Mouse (Mus musculus) ZHBTc4 (cell line): Measurements from ENCODE around the gene A930018P22Rik.

ENCODE experiments used
- DNase-seq: peaks from one replicate; pipeline ENCODE4 v3.0.0-alpha.2; 2011; ENCODE audit warnings: low read depth, low spot score

A930018P22Rik gene

DNA sequence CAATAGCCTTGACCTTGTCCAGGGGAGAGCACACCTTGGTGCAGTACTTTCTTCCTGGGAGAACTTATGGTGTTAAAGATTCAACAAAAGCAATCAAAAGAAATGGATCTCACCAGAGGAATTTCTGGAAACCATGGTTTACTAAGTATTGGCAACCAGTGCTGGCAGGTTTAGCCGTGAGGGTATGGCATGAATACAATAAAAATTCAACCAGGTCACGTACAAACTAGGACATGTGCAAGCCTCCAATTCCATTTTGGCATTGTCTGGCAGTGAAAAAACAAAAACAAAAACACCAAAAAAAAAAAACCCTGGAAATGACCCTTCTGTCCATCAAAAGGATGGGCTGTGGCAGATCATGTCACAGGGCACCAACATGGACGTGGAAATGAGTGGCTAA, 31.3 kb downstream of the A930018P22Rik start:
- DNase-seq: no peak

DNA sequence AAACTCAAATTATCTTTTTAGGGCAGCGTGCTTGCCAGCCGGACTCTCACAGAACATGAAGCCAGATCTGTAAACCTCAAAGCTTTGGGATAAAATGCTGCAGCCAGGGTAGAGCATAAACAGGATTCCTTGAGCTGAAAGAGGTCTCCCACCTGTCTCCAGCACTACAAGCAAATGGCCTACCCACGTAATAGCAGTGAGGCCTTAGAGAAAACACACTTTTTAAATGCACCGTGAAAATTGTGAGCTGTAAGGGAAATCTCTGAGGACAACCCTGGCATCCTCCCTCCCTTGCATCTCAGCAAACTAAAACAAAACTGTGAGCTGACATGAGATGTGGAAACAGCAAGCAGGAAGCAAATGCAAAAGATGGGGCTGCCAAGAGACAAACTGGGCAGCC, 35.3 kb downstream of the A930018P22Rik start:
- no peak for DNase-seq

DNA sequence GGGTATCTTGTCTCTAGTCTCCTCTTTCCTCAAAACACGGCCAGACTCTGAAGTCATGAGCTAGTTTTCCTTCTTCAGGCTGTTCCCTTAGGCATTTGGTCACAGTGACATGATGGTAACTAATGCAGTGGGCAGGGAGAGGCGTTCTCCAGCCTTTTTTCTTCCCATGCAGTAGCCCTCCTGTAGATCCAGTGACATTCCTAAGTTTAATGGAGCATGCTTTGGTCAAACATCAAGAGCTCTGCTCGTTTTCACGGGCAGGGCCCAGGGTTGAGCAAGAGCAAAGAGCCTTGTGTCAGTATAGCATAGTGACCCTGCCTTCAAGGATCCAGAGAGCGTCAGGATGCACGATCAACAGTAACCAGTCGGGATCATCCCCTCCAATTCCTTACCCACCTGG, 40.8 kb downstream of the A930018P22Rik start:
- DNase-seq: no peak

DNA sequence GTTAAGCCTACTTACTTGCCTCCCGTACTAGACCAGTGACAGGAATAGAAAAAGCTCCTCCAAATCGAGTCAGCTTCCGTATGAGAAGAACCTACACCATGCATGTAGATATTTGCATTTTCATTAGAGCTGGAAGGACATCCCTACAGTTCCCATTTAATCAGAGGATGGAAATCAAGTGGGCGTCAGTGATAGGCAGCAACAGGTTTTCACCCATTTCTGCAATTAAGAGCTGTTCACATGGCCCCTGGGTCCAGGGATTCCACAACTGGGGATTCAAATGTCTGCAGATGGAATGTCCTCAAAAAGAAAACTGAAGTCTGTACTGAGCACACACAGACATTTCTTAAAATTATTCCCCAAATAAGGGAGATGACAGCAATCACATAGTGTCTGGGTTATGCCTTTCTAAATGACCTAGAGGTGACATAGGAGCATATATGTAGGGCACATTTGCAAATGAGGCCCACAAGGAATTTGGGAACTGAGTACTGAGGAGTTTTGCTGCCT, 41.5 kb downstream of the A930018P22Rik start:
- no peak for DNase-seq

DNA sequence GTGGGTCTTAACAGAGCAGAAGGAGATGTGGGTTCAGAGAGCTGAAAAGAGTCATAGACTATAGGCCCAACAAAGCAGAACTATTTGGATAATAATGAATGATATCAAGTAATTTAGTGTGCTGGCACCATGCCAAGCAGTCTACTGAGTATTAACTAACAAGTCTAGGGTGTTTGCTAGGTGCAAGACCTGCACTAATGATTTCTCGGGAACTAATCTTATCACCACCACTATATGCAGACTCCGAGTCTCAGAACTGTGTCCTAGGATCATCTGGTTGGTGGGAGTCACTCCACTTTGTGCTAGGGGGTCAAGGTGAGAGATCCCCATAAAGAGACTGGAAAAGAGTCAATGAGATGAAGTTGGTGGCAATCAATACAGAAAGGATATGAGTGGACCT, 43.1 kb downstream of the A930018P22Rik start:
- no peak for DNase-seq

DNA sequence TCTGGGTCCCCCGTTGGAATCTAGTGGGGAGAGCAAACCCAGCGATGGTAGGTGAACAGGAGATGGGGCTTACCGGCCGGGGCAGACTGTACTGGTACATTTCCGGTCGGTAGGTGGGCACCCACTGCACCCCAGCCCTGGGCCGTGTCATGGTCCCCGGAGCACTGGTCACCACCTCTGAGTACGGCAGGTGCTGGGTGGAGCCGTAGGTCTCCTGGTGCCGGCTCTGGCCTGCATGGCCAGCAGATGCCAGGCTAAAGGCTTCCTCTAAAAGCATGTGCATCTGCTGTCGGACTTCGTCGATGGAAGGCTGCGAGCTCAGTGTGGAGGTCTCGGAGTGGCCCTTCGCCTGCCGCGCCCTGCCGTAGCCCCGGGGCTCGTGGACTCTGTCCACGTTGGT, 45.2 kb downstream of the A930018P22Rik start:
- DNase-seq: no peak

DNA sequence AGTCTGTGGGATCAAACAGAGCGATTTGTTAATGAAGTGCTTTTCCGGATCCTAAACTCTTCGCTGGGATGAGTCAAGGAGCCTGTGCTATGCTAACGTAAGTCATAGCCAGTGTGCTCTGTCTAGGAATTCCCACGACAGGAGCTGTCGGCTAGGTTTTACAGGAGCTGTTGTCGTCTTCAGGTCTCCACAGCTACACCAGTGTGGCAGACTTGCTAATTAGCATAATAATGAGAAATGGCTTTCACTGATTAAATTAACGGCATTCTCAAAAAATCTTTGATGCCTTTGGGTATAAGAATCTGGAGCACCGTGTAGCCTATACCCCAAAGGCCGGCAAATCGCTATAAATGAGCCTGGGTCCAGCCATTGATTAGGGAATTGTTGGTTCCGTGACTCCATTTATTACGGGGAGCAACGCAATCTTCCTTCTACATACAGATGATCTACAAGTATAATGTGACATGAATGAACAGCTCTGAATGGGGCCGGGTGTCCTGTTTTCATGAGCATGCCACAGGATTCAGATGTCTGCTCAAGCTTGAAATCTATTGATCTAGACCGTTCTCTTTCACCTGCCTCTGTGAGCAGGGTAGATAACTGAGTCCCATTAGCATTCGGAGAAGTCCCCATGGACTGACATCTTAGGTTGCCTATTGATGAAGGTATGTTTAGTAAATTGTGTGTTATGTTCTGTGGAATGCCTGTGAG, 45.8 kb downstream of the A930018P22Rik start:
- no peak for DNase-seq

DNA sequence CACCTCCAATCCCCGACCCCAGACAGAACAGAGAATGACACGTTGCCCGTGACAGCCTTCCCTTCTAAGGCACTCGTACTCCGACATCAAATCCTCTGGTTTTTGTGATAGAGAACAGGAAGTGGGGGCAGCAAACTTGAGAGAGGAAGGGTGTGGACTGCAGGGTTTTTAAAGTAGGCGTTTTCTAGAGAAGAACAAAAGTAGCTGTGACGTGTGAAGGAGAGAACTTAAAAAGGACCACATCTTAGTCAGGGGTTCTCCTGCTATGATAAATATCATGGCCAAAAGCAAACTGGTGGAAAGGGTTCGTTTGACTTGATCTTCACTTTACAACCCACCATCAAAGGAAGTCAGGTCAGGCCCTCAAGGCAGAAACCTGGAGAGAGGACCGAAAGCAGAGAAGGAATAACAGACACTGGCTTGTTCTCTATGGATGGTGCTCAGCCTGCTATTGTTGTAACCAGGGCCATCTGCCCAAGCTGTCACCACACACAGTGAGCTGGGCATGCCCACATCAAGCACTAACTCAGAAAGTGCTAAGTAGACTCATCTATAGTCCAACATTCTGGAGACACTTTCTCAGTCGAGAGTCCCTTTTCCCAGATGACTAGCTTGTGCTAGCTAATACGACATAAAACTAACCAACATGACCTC, 50.3 kb downstream of the A930018P22Rik start:
- DNase-seq: no peak

DNA sequence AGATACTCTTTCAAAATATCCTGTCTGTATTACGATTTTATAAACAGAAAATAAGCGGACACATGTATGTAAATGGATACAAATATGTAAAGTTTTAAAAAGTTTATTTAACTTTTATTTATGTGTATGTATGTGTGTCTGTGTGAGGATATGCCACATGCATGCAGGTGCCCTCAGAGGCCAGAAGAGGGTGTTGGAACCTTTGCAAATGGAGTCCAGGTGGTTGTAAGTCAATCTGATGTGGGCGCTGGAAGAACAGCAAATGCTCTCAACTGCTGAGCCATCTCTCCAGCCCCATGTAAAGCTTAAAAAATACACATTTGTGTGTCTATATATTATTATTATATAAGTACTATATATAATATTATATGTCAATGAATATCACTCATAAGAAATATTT, 50.9 kb downstream of the A930018P22Rik start:
- peak; percentile 15 for DNase-seq
